Mouse (Mus musculus) heart, adult 2 months (tissue): ENCODE results near the gene Kcnmb1. TPM values are rescaled to one million over a fixed set of nuclear protein-coding genes. Genes with fewer than 3 reads are reported as not detected.

Experiments
- DNase-seq, 2 experiments: peaks; one replicate each; pipeline ENCODE4 v3.0.0; 2021
- H3K27ac ChIP-seq: fragments of 200-600 bp; 2 replicates; pipeline ENCODE4 v1.8.1; 2022
- H3K27me3 ChIP-seq: fragments of 200-500 bp; 2 replicates; pipeline ENCODE4 v1.6.1; 2012; ENCODE audit warnings: mild to moderate bottlenecking, low read length, inconsistent platforms, mixed read lengths; ENCODE audit not compliant: control insufficient read depth, insufficient read depth
- H3K36me3 ChIP-seq: fragments of 200-500 bp; 2 replicates; pipeline ENCODE4 v1.6.1; 2012; ENCODE audit warnings: low read length, inconsistent platforms; ENCODE audit not compliant: control insufficient read depth, insufficient read depth
- H3K4me1 ChIP-seq: fragments of 200-500 bp; 2 replicates; pipeline ENCODE4 v1.6.1; 2011; ENCODE audit warnings: low read length; ENCODE audit not compliant: control insufficient read depth, insufficient read depth
- H3K4me3 ChIP-seq: fragments of 200-600 bp; 2 replicates; pipeline ENCODE4 v1.8.1; 2022
- H3K79me2 ChIP-seq: fragments of 200-500 bp; replicated peaks from 2 replicates; pipeline ENCODE4 v1.6.1; 2012; ENCODE audit warnings: mild to moderate bottlenecking, inconsistent platforms, low read length, moderate library complexity, mixed read lengths; ENCODE audit not compliant: control insufficient read depth, insufficient read depth
- H3K9ac ChIP-seq: fragments of 200-500 bp; 2 replicates; pipeline ENCODE4 v1.6.1; 2012; ENCODE audit warnings: low read depth, mild to moderate bottlenecking, control low read depth, inconsistent platforms, low read length, mixed read lengths
- CTCF ChIP-seq: fragments of 200-600 bp; IDR thresholded peaks from 2 replicates; pipeline ENCODE4 v1.8.1; 2022; ENCODE audit warnings: antibody characterized with exemption, mild to moderate bottlenecking, moderate library complexity
- EP300 ChIP-seq: fragments of 200-500 bp; IDR thresholded peaks from 2 replicates; pipeline ENCODE4 v1.6.1; 2011; ENCODE audit warnings: low read depth, low read length, control low read depth; ENCODE audit not compliant: insufficient read depth
- POLR2A ChIP-seq: fragments of 200-500 bp; IDR thresholded peaks from 2 replicates; pipeline ENCODE4 v1.6.1; 2011; ENCODE audit warnings: mild to moderate bottlenecking, low read depth, low read length, control low read depth; ENCODE audit not compliant: insufficient read depth
- WGBS: fragments of 180-500 bp; shearing (Covaris S2); methylation state at CpG from one replicate; pipeline ENCODE4 v1.1.7; 2018; 5-methylcytosine and 5-hydroxymethylcytosine counted together
- intact Hi-C: fragments of 180-260 bp; cut with DNase I; formaldehyde crosslinking; loops from one replicate; pipeline ENCODE4 v1.15.1; 2025
- long read RNA-seq: library from polyadenylated mRNA; stranded (forward); transcript quantifications from one replicate; pipeline ENCODE4 v2.0.0, GENCODE M21; 2021
- polyA plus RNA-seq: library from polyadenylated mRNA; depleted of rRNA; stranded (reverse); fragments of >200 nt; gene quantifications from 2 replicates; pipeline ENCODE4 v1.2.3, GENCODE M21; 2012; rRNA removed
- total RNA-seq, 2 experiments: library from RNA; stranded (reverse); gene quantifications; 2 replicates each; pipeline ENCODE4 v1.2.3; 2021

The Kcnmb1 gene
- total RNA-seq (1 to 10 TPM; 1.0 to 1.1 TPM), polyA plus RNA-seq (2.1 and 3.2 TPM in 2 replicates)
- long read RNA-seq, full-length matches to known transcripts = 1 of 1 reads
- long read RNA-seq, partial matches to known transcripts = 0 of 1 reads
- long read RNA-seq, other reads (novel, unspliced or antisense) = 0 of 1 reads

DNA sequence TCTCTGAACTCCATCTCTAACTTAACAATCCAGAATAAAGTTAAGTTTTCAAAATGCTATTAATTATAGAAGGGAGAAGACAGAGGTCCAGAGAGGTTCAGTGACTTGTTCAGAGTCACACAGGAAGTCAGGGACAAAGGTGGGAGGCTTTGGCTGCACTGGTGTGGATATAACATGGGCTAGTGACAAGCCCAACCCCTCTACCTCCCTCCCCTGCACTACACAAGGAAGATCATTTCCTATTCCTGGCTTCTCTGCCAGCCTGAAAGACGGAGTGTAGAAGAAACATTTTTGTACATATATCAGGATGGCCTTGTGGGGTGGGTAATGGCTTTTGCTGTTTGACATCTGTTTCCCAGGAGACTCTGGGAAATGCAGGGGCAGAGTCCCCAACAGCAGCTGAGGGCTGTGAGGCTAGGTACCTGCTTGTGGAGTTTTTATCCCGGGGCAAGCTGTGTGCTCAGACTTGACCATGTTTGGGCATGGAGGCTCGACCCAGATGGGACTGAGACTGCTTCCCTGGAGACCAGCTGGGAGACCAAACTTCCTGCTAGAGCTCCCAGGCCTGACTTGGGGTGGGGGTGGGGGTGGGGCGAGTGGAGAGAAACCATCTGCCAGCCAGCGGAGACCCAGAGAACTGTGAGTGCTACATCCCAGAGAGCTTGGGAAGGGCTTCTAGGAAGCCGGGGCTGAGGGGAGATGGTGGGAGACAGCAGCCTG, at the start of gene Kcnmb1:
Gene Kcnmb1, plus strand, starts transcription at position 326 of the 720 bp plus-strand sequence.
- no peaks in the 10 kb centered on the region for H3K4me1 ChIP-seq
- intact Hi-C loops = no loop called here
- DNase-seq = peak in 1 of 2 experiments; percentile 15
- no peak within 1 kb of the TSS for H3K4me3 ChIP-seq
- no peak within 1 kb of the TSS for H3K9ac ChIP-seq
- 21% methylated on average over 6 of the region's 6 CpGs for WGBS
- peak within 1 kb of the TSS; percentile 15 for H3K27ac ChIP-seq
- no peak for TF ChIP-seq CTCF
- no peak for TF ChIP-seq EP300
- no peak for TF ChIP-seq POLR2A
- no peaks in the 10 kb centered on the region for H3K36me3 ChIP-seq
- H3K27me3 ChIP-seq = no peaks in the 10 kb centered on the region
- no peaks in the 10 kb centered on the region for H3K79me2 ChIP-seq

DNA sequence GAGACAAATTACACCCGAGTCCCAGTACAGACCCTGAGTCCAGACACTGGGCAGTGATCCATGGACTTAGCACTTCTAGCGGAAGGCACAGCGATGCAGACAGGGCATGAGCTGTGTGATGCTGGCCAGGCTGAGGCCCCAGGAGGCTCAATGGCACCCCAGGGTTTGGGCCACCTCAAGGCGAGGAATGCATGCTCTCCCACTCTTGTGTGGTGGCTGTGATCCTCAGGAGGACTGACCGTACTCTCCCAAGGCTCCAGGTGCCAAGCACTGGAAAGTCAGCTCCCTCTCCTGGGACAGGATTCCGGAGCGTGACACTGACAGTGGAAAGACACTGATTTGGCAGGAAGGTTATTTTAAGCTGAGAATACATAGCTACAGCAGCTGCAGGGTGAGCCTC, 49.8 kb upstream of the Kcnmb1 start:
- intact Hi-C loops = loop anchor here (10.0 kb wide), 1 partner anchor 738 kb away; no protein-coding TSS in a partner anchor
- Histone ChIP-seq H3K79me2 (no peaks in the 10 kb centered on the region), H3K27ac (no peak overlapping the region), H3K36me3 (no peaks in the 10 kb centered on the region), H3K4me1 (no peaks in the 10 kb centered on the region; the same call in 1 of the 2 replicates), H3K27me3 (no peaks in the 10 kb centered on the region), H3K4me3 (no peak overlapping the region), H3K9ac (no peak overlapping the region)
- WGBS = 55% methylated on average over 7 of the region's 7 CpGs
- TF ChIP-seq EP300 (no peak), CTCF (no peak), POLR2A (no peak)
- DNase-seq = no peak

DNA sequence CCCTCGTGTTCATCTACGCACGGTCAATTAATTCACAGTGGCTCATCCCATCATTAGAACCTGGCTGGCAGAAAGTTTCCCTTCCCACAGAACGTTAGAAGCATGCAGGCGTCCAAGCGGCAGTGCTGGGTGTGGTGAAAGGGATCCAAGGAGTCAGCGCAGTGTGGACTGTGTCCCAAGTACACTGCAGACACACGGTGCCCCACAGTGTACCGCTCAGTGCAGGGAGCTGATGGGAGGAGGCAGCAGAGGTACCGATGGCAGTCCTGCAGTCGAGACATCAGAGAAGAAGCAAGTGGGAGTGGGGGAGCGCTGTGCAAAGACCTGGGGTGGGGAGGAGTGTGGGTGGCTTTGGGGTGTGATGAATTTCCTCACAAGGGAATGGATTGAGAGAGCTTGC, 48.6 kb upstream of the Kcnmb1 start:
- Histone ChIP-seq H3K27me3 (no peaks in the 10 kb centered on the region; the same call in 1 of the 2 replicates), H3K4me1 (no peaks in the 10 kb centered on the region; the same call in 1 of the 2 replicates), H3K27ac (no peak overlapping the region), H3K4me3 (no peak overlapping the region), H3K9ac (no peak overlapping the region), H3K79me2 (no peaks in the 10 kb centered on the region), H3K36me3 (no peaks in the 10 kb centered on the region)
- intact Hi-C loops = loop anchor here (10.0 kb wide), 1 partner anchor 739 kb away; no protein-coding TSS in a partner anchor
- TF ChIP-seq CTCF = no peak
- no peak for TF ChIP-seq EP300
- TF ChIP-seq POLR2A = no peak
- DNase-seq = no peak
- 80% methylated on average over 12 of the region's 12 CpGs for WGBS

DNA sequence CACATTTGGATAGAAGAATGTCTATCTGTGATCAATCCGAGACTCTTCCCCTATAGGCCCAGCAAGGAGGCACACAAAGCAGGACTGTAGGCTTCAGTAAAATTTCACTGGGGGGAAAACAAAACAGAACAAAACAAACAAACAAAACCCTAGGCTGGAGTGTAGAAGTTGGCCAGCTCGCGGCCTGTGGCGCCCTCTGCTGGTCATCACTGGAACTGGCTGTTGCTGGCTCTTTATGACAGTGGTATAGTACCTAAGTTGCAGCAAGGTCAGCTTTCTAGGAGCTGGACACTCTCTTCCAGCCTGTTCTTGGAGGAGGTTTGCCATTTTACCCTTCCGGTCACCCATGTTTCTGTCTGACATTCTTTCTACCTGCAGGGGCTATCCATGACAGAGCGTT, 45.2 kb upstream of the Kcnmb1 start:
- Histone ChIP-seq H3K36me3 (no peaks in the 10 kb centered on the region), H3K27ac (no peak overlapping the region), H3K79me2 (no peaks in the 10 kb centered on the region), H3K4me1 (no peaks in the 10 kb centered on the region; the same call in 1 of the 2 replicates), H3K9ac (no peak overlapping the region), H3K27me3 (no peaks in the 10 kb centered on the region; the same call in 1 of the 2 replicates), H3K4me3 (no peak overlapping the region)
- peak; percentile 27 to 75 for DNase-seq
- no peak for TF ChIP-seq POLR2A
- TF ChIP-seq CTCF = no peak; the same call in 1 of the 2 replicates
- TF ChIP-seq EP300 = no peak
- intact Hi-C loops = loop anchor here (1.0 to 10.0 kb wide), 3 partner anchors 185 to 743 kb away; no protein-coding TSS in a partner anchor
- 19% methylated on average over 6 of the region's 6 CpGs for WGBS

DNA sequence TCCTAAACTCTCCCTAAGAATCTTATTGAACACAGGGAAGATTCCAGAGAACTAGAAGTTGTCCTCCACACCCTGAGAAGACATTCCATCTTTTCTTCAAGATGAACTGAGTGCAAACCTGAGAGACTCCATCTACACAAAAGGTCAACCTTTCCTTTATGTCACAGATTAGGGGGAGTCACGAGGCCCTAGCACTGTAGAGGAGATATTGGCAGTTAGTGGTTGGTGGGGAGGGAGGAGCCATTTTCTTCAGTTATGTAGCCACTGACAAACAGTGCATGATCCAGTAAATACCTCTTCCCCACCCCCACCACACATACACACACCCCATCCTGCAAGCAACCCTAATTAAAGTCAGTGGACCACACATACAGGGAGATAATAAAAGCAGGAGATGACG, 44.4 kb upstream of the Kcnmb1 start:
- TF ChIP-seq EP300 (no peak), POLR2A (no peak), CTCF (no peak)
- intact Hi-C loops = loop anchor here (10.0 kb wide), 1 partner anchor 744 kb away; no protein-coding TSS in a partner anchor
- 24% methylated on average over 2 of the region's 2 CpGs for WGBS
- no peak overlapping the region for H3K4me3 ChIP-seq
- DNase-seq = no peak
- H3K27ac ChIP-seq = no peak overlapping the region
- no peaks in the 10 kb centered on the region for H3K4me1 ChIP-seq
- no peaks in the 10 kb centered on the region; the same call in 1 of the 2 replicates for H3K27me3 ChIP-seq
- no peak overlapping the region for H3K9ac ChIP-seq
- H3K79me2 ChIP-seq = no peaks in the 10 kb centered on the region
- H3K36me3 ChIP-seq = no peaks in the 10 kb centered on the region
